Mouse (Mus musculus) lung, postnatal 0 days (tissue): ENCODE results near the gene Kdm4b.

Experiments
- CTCF ChIP-seq: IDR thresholded peaks from 2 replicates; pipeline ENCODE4 v1.5.1; 2016; ENCODE audit warnings: antibody characterized with exemption, mild to moderate bottlenecking
- EP300 ChIP-seq: IDR thresholded peaks from 2 replicates; pipeline ENCODE4 v1.6.1; 2016; ENCODE audit warnings: antibody characterized with exemption, mild to moderate bottlenecking, control low read depth

DNA sequence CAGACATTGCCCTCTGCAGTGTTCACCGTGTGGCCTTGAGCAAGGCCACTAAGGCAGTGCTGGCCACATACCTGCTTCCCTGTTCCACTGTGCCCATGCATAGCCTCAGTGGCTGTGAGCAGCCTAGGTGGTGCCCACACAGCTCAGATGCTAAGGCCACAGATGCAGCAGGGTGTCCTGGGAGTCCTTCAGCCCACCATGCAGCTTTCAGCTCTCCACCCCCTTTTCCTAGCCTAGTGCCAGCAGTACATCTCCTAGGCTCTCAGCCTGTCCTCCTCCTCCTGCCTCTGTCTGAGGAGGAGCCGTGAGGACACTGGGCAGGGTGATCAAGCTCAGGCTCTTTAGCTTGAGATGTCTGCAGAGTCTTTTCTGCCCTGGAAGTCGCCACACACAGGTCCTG is 44.2 kb downstream of the Kdm4b start:
- TF ChIP-seq CTCF: no peak
- no peak for TF ChIP-seq EP300
